ENCODE assay signal across 7 mouse cellular contexts in the genomic region with DNA sequence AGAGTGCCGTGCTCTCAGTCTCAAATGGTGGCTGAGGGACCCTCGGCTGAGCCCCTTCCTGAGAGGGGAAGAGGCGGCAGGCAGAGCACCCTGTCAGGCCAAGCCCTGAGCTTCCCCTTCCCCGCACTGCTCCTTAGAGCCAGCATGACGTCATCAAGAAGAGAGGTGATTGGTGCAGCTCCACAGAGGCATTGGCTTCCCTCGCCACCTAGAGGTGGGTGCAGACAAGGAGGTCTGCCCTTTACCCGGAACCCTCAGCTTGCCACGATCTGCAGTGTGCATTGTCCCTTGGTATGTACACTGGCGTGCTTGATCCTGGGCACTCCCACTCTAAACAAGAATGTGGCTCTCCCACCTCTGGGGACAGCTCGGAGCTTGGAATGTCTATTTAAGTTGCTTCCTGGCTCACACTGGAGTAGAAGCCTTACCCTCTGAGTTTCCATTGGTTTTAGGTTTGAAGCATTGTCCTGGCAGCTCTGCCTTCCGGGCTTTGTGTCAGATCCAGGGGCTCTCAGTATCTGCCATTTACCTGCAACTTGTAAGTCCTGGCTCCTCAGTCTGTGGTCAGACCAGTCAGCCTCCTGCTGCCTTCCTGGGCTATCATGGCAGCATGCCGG.
DNase-seq lines count a peak whose midpoint lies in the region; ATAC-seq and TF ChIP-seq lines count a peak whose summit lies in the region.

No protein-coding gene starts in this region.

- peak; percentile 54 for DNase-seq in adrenal gland, adult 8-10 months
- peak; percentile 80 for DNase-seq in limb, embryonic 14.5 days (ENCODE audit: low spot score)
- peak; percentile 90 for DNase-seq in midbrain, embryonic 14.5 days
- DNase-seq in splenic B cell, adult 2 months (ENCODE audit: low read depth, low spot score), result peak; percentile 94

- no peak overlapping the region for H3K9ac ChIP-seq in ES-Bruce4 (ENCODE audit: low read depth, poor library complexity, severe bottlenecking)
- peak overlapping the region; percentile 51; the same call in 1 of the 2 replicates for H3K9ac ChIP-seq in forebrain, embryonic 13.5 days
- peak overlapping the region; percentile 22; the same call in 1 of the 2 replicates for H3K9ac ChIP-seq in hindbrain, embryonic 16.5 days (ENCODE audit: low read depth, low read length)
- peak overlapping the region; percentile 16; the same call in 1 of the 2 replicates for H3K9ac ChIP-seq in limb, embryonic 14.5 days (ENCODE audit: low read depth, low read length, severe bottlenecking)
- peak overlapping the region; percentile 25; the same call in 1 of the 2 replicates for H3K9ac ChIP-seq in midbrain, embryonic 14.5 days (replicated peaks; ENCODE audit: low read length)

- peak; percentile 82 for TF ChIP-seq CTCF in ES-Bruce4 (IDR thresholded peaks at IDR 0.05; ENCODE audit: low read depth, low read length)

- H3K4me1 ChIP-seq in ES-Bruce4 (ENCODE audit: control insufficient read depth, insufficient read depth, low read length), result peaks cover 12% of the 10 kb centered on the region
- peaks cover 48% of the 10 kb centered on the region for H3K4me1 ChIP-seq in forebrain, embryonic 13.5 days
- peaks cover 22% of the 10 kb centered on the region for H3K4me1 ChIP-seq in hindbrain, embryonic 16.5 days (ENCODE audit: control insufficient read depth, insufficient read depth, low read depth, low read length)
- H3K4me1 ChIP-seq in limb, embryonic 14.5 days (ENCODE audit: control insufficient read depth, insufficient read depth, low read length), result peaks cover 31% of the 10 kb centered on the region
- peaks cover 26% of the 10 kb centered on the region for H3K4me1 ChIP-seq in midbrain, embryonic 14.5 days (ENCODE audit: control insufficient read depth, insufficient read depth, low read length)

- no peaks in the 10 kb centered on the region for H3K27me3 ChIP-seq in ES-Bruce4 (ENCODE audit: control insufficient read depth, insufficient read depth, low read length, poor library complexity, severe bottlenecking)
- no peaks in the 10 kb centered on the region for H3K27me3 ChIP-seq in forebrain, embryonic 13.5 days
- H3K27me3 ChIP-seq in hindbrain, embryonic 16.5 days (replicated peaks; ENCODE audit: control insufficient read depth, insufficient read depth, low read length), result no peaks in the 10 kb centered on the region
- H3K27me3 ChIP-seq in limb, embryonic 14.5 days (ENCODE audit: control insufficient read depth, insufficient read depth, low read length), result no peaks in the 10 kb centered on the region
- H3K27me3 ChIP-seq in midbrain, embryonic 14.5 days (ENCODE audit: control insufficient read depth, insufficient read depth, low read length), result no peaks in the 10 kb centered on the region
- H3K27me3 ChIP-seq in splenic B cell, adult 2 months (ENCODE audit: control insufficient read depth, insufficient read depth, low read length, poor library complexity, severe bottlenecking), result no peaks in the 10 kb centered on the region

- H3K36me3 ChIP-seq in ES-Bruce4 (ENCODE audit: control insufficient read depth, insufficient read depth, low read length, poor library complexity, severe bottlenecking), result no peaks in the 10 kb centered on the region
- H3K36me3 ChIP-seq in forebrain, embryonic 13.5 days (ENCODE audit: poor library complexity, severe bottlenecking), result peaks cover 22% of the 10 kb centered on the region
- no peaks in the 10 kb centered on the region; the same call in 1 of the 2 replicates for H3K36me3 ChIP-seq in hindbrain, embryonic 16.5 days (ENCODE audit: control insufficient read depth, insufficient read depth, low read length)
- peaks cover 12% of the 10 kb centered on the region for H3K36me3 ChIP-seq in limb, embryonic 14.5 days (ENCODE audit: control insufficient read depth, insufficient read depth, low read length)
- peaks cover 10% of the 10 kb centered on the region for H3K36me3 ChIP-seq in midbrain, embryonic 14.5 days (ENCODE audit: control insufficient read depth, insufficient read depth, low read length)
- H3K36me3 ChIP-seq in splenic B cell, adult 2 months (ENCODE audit: control insufficient read depth, insufficient read depth, low read length, poor library complexity, severe bottlenecking), result no peaks in the 10 kb centered on the region

- peak; percentile 90 for ATAC-seq in forebrain, embryonic 13.5 days
- peak; percentile 84 for ATAC-seq in hindbrain, embryonic 16.5 days
- peak; percentile 88 for ATAC-seq in limb, embryonic 14.5 days (ENCODE audit: low FRiP score, low read depth)
- peak; percentile 88 for ATAC-seq in midbrain, embryonic 14.5 days (ENCODE audit: low FRiP score, low TSS enrichment)

- H3K9me3 ChIP-seq in ES-Bruce4 (replicated peaks; ENCODE audit: control insufficient read depth, insufficient read depth, low read length, poor library complexity, severe bottlenecking), result no peaks in the 10 kb centered on the region
- H3K9me3 ChIP-seq in forebrain, embryonic 13.5 days (replicated peaks), result no peaks in the 10 kb centered on the region
- H3K9me3 ChIP-seq in hindbrain, embryonic 16.5 days (ENCODE audit: control insufficient read depth, low read length), result no peaks in the 10 kb centered on the region
- H3K9me3 ChIP-seq in limb, embryonic 14.5 days (ENCODE audit: control insufficient read depth, low read length), result no peaks in the 10 kb centered on the region
- H3K9me3 ChIP-seq in midbrain, embryonic 14.5 days (ENCODE audit: control insufficient read depth, low read length), result no peaks in the 10 kb centered on the region

- no peak for TF ChIP-seq POLR2A in ES-Bruce4 (IDR thresholded peaks at IDR 0.05; ENCODE audit: insufficient read depth, low read length)
- no peak for TF ChIP-seq POLR2A in limb, embryonic 14.5 days (IDR thresholded peaks at IDR 0.05; ENCODE audit: borderline replicate concordance, extremely low read depth, insufficient read depth, insufficient read length)

- H3K4me2 ChIP-seq in forebrain, embryonic 13.5 days, result peak overlapping the region; percentile 41
- peak overlapping the region; percentile 38 for H3K4me2 ChIP-seq in hindbrain, embryonic 16.5 days (ENCODE audit: low read length)
- H3K4me2 ChIP-seq in limb, embryonic 14.5 days (replicated peaks; ENCODE audit: low read depth, low read length, severe bottlenecking), result peak overlapping the region; percentile 17; the same call in 1 of the 2 replicates
- peak overlapping the region; percentile 36 for H3K4me2 ChIP-seq in midbrain, embryonic 14.5 days (ENCODE audit: low read length)

- no peak overlapping the region for H3K4me3 ChIP-seq in ES-Bruce4 (ENCODE audit: low read depth, low read length)
- H3K4me3 ChIP-seq in forebrain, embryonic 13.5 days, result no peak overlapping the region; the same call in 1 of the 2 replicates
- no peak overlapping the region; the same call in 1 of the 2 replicates for H3K4me3 ChIP-seq in hindbrain, embryonic 16.5 days (ENCODE audit: low read length)
- no peak overlapping the region; the same call in 1 of the 2 replicates for H3K4me3 ChIP-seq in limb, embryonic 14.5 days (replicated peaks; ENCODE audit: low read length)
- no peak overlapping the region for H3K4me3 ChIP-seq in midbrain, embryonic 14.5 days (replicated peaks; ENCODE audit: low read depth, low read length)

- TF ChIP-seq EP300 in ES-Bruce4 (IDR thresholded peaks at IDR 0.05; ENCODE audit: insufficient read depth, low read depth, low read length), result no peak

- no peak overlapping the region; the same call in 1 of the 2 replicates for H3K27ac ChIP-seq in ES-Bruce4 (ENCODE audit: insufficient read depth, low read length)
- peak overlapping the region; percentile 62 for H3K27ac ChIP-seq in forebrain, embryonic 13.5 days
- H3K27ac ChIP-seq in hindbrain, embryonic 16.5 days (ENCODE audit: low read depth, low read length), result peak overlapping the region; percentile 68
- H3K27ac ChIP-seq in limb, embryonic 14.5 days (replicated peaks; ENCODE audit: low read depth, low read length), result 0 out of 2 replicates have a peak overlapping the region, but pooled peaks have one; percentile 33
- H3K27ac ChIP-seq in midbrain, embryonic 14.5 days (replicated peaks; ENCODE audit: low read depth, low read length), result peak overlapping the region; percentile 58

- WGBS in forebrain, embryonic 13.5 days, result 14% methylated on average over 12 of the region's 12 CpGs
- 15% methylated on average over 12 of the region's 12 CpGs for WGBS in hindbrain, embryonic 16.5 days
- WGBS in limb, embryonic 14.5 days, result 22% methylated on average over 12 of the region's 12 CpGs
- WGBS in midbrain, embryonic 14.5 days, result 14% methylated on average over 12 of the region's 12 CpGs
